ENCODE assay signal across 13 mouse cellular contexts in genomic region chr11:116935917-116936316, GRCm38 (mm10). TPM values are rescaled to one million over a fixed set of nuclear protein-coding genes. Genes with fewer than 3 reads are reported as not detected.
DNase-seq lines count a peak whose midpoint lies in the region; ATAC-seq and TF ChIP-seq lines count a peak whose summit lies in the region.
"Had no signal": no experiment of that assay in that cellular context is flagged by ENCODE, and none has a peak within 500 bp of the region (broad histone marks: within the 10 kb centered on the region; RNA-seq: fewer than 3 reads in every experiment).

No protein-coding gene starts in this region.

- no peak overlapping the region for H3K9ac ChIP-seq in heart, embryonic 11.5 days (ENCODE audit: low read depth, low read length)
- no peak overlapping the region for H3K9ac ChIP-seq in lung, embryonic 14.5 days
- H3K9ac ChIP-seq in hindbrain, embryonic 15.5 days = no peak overlapping the region
- H3K9ac ChIP-seq: intestine, embryonic 15.5 days had no signal

- no peaks in the 10 kb centered on the region for H3K36me3 ChIP-seq in heart, embryonic 11.5 days (ENCODE audit: control insufficient read depth, insufficient read depth, low read length)
- no peaks in the 10 kb centered on the region for H3K36me3 ChIP-seq in lung, embryonic 14.5 days (ENCODE audit: insufficient read depth)
- H3K36me3 ChIP-seq in hindbrain, embryonic 15.5 days = peaks cover 20% of the 10 kb centered on the region
- H3K36me3 ChIP-seq: intestine, embryonic 15.5 days; limb, embryonic 12.5 days had no signal

- TF ChIP-seq CTCF in lung, embryonic 14.5 days (IDR thresholded peaks at IDR 0.05; ENCODE audit: low read depth) = no peak
- TF ChIP-seq CTCF in olfactory bulb, adult 2 months (IDR thresholded peaks at IDR 0.05; ENCODE audit: insufficient read depth, low read depth, low read length) = no peak

- no peak for DNase-seq in heart, adult 9 months (ENCODE audit: low spot score in 2 of 2)
- DNase-seq in lung, embryonic 14.5 days = peak; percentile 43
- no peak for DNase-seq in lung, postnatal 10 days
- no peak for DNase-seq in layer of hippocampus, adult 9-10 months (ENCODE audit: low spot score)
- no peak for DNase-seq in embryo, embryonic 9.5 days (ENCODE audit: extremely low spot score)
- DNase-seq: cerebellum, adult 18-20 months; gastrocnemius, postnatal 14 days; lung, adult 2 months had no signal

- 0 out of 2 replicates have a peak, but pooled peaks have one; percentile 24 for ATAC-seq in heart, embryonic 11.5 days (replicated peaks; ENCODE audit: insufficient number of reproducible peaks, low FRiP score, low TSS enrichment)
- no peak for ATAC-seq in lung, embryonic 14.5 days (ENCODE audit: insufficient read depth)
- ATAC-seq in hindbrain, embryonic 15.5 days (ENCODE audit: low FRiP score, low read depth) = 0 out of 2 replicates have a peak, but pooled peaks have one; percentile 31
- ATAC-seq: intestine, embryonic 15.5 days had no signal

- TF ChIP-seq POLR2A in olfactory bulb, adult 2 months (IDR thresholded peaks at IDR 0.05; ENCODE audit: insufficient read depth, low read depth, low read length) = no peak

- 0 out of 2 replicates have a peak overlapping the region, but pooled peaks have one; percentile 5 for H3K27ac ChIP-seq in heart, embryonic 11.5 days (ENCODE audit: low read depth, low read length)
- no peak overlapping the region for H3K27ac ChIP-seq in lung, embryonic 14.5 days (ENCODE audit: low read depth)
- peak overlapping the region; percentile 69 for H3K27ac ChIP-seq in hindbrain, embryonic 15.5 days (replicated peaks)
- peak overlapping the region; percentile 52 for H3K27ac ChIP-seq in olfactory bulb, adult 2 months (ENCODE audit: insufficient read depth, low read depth, low read length)
- H3K27ac ChIP-seq: intestine, embryonic 15.5 days; limb, embryonic 12.5 days had no signal

- 72% methylated on average over 9 of the region's 9 CpGs for WGBS in heart, embryonic 11.5 days (ENCODE audit: insufficient replicate concordance)
- 42% methylated on average over 9 of the region's 9 CpGs for WGBS in lung, embryonic 14.5 days
- 45% methylated on average over 9 of the region's 9 CpGs for WGBS in hindbrain, embryonic 15.5 days
- 24% methylated on average over 9 of the region's 9 CpGs for WGBS in olfactory bulb, adult 2 months

- H3K9me3 ChIP-seq in heart, embryonic 11.5 days (replicated peaks; ENCODE audit: control insufficient read depth, low read length) = no peaks in the 10 kb centered on the region
- H3K9me3 ChIP-seq in lung, embryonic 14.5 days (ENCODE audit: low read depth, low read length) = no peaks in the 10 kb centered on the region
- no peaks in the 10 kb centered on the region for H3K9me3 ChIP-seq in hindbrain, embryonic 15.5 days
- H3K9me3 ChIP-seq: intestine, embryonic 15.5 days; limb, embryonic 12.5 days had no signal

- no peak overlapping the region for H3K4me2 ChIP-seq in heart, embryonic 11.5 days
- H3K4me2 ChIP-seq in lung, embryonic 14.5 days = no peak overlapping the region
- no peak overlapping the region for H3K4me2 ChIP-seq in hindbrain, embryonic 15.5 days
- H3K4me2 ChIP-seq: intestine, embryonic 15.5 days; limb, embryonic 12.5 days had no signal

- peaks cover 44% of the 10 kb centered on the region for H3K4me1 ChIP-seq in heart, embryonic 11.5 days (ENCODE audit: control insufficient read depth, insufficient read depth, low read length)
- H3K4me1 ChIP-seq in lung, embryonic 14.5 days (ENCODE audit: insufficient read depth) = peaks cover 4% of the 10 kb centered on the region; the same call in 1 of the 2 replicates
- H3K4me1 ChIP-seq in hindbrain, embryonic 15.5 days (replicated peaks) = peaks cover 35% of the 10 kb centered on the region
- H3K4me1 ChIP-seq in olfactory bulb, adult 2 months (ENCODE audit: control insufficient read depth, insufficient read depth, low read length) = peaks cover 50% of the 10 kb centered on the region

- H3K27me3 ChIP-seq in heart, embryonic 11.5 days (ENCODE audit: control insufficient read depth, insufficient read depth, low read length) = no peaks in the 10 kb centered on the region
- H3K27me3 ChIP-seq in lung, embryonic 14.5 days (ENCODE audit: insufficient read depth, low read length) = no peaks in the 10 kb centered on the region
- no peaks in the 10 kb centered on the region for H3K27me3 ChIP-seq in hindbrain, embryonic 15.5 days
- H3K27me3 ChIP-seq: intestine, embryonic 15.5 days; limb, embryonic 12.5 days had no signal

- H3K4me3 ChIP-seq in heart, embryonic 11.5 days (ENCODE audit: low read depth, low read length) = no peak overlapping the region
- H3K4me3 ChIP-seq in lung, embryonic 14.5 days (ENCODE audit: low read depth, low read length) = no peak overlapping the region
- no peak overlapping the region for H3K4me3 ChIP-seq in hindbrain, embryonic 15.5 days
- H3K4me3 ChIP-seq in olfactory bulb, adult 2 months (ENCODE audit: insufficient read depth, low read depth, low read length) = no peak overlapping the region
- H3K4me3 ChIP-seq: intestine, embryonic 15.5 days; limb, embryonic 12.5 days had no signal

RNA-seq across cellular contexts. Expression of gene Mgat5b, which starts 17.3 kb away (rescaled TPM):
- 0.29 and 0.66 TPM in 2 replicates for polyA plus RNA-seq in heart, embryonic 11.5 days (2014; fragmentation: Nextera tagmentation; extraction: Ambion mirVana)
- 0.22 and 0.59 TPM in 2 replicates for polyA plus RNA-seq in lung, embryonic 14.5 days (2014; fragmentation: Nextera tagmentation; extraction: Ambion mirVana)
- polyA plus RNA-seq in hindbrain, embryonic 15.5 days (2015; fragmentation: Nextera tagmentation; extraction: Ambion mirVana) = 25.3 and 31.0 TPM in 2 replicates
- not detected in 2 replicates for polyA plus RNA-seq in olfactory bulb, adult 2 months (2012; ENCODE audit: insufficient read depth, insufficient read length, low replicate concordance, missing spikeins)

Comparison
In these comparisons a context has a peak if more than half of its experiments do, and no peak if none do; other contexts are left out.
1. RNA of gene Mgat5b, which starts 17.3 kb away (polyA plus RNA-seq): 25.3 to 31.0 TPM in hindbrain, embryonic 15.5 days; 0.22 to 0.59 TPM in lung, embryonic 14.5 days, 0.29 to 0.66 TPM in heart, embryonic 11.5 days and not detected in olfactory bulb, adult 2 months; every median in the first group is over 10 times any median in the second.